Mouse (Mus musculus) embryonic facial prominence, embryonic 10.5 days (tissue): ENCODE measurements at regions not wholly inside any gene's neighbourhood (a gene's known extent, or its start where the extent isn't known, plus 50 kb on each side); places are given as distances from the start of the nearest gene placed in this dataset.

Source experiments
- DNase-seq: peaks from one replicate; pipeline ENCODE4 v3.0.0-alpha.2; 2017; ENCODE audit warnings: low spot score
- H3K27ac ChIP-seq: fragments of 300-500 bp; sonication (generic); replicated peaks from 2 replicates; pipeline ENCODE4 v1.5.1; 2016; ENCODE audit warnings: mild to moderate bottlenecking
- H3K27me3 ChIP-seq: fragments of 300-500 bp; sonication (generic); replicated peaks from 2 replicates; pipeline ENCODE4 v1.6.1; 2016; ENCODE audit warnings: low read depth, mild to moderate bottlenecking; ENCODE audit not compliant: poor library complexity, severe bottlenecking
- H3K36me3 ChIP-seq: fragments of 300-500 bp; sonication (generic); replicated peaks from 2 replicates; pipeline ENCODE4 v1.6.1; 2016; ENCODE audit warnings: mild to moderate bottlenecking, moderate library complexity
- H3K4me1 ChIP-seq: fragments of 300-500 bp; sonication (generic); 2 replicates; pipeline ENCODE4 v1.6.1; 2016
- H3K4me3 ChIP-seq: fragments of 300-500 bp; sonication (generic); 2 replicates; pipeline ENCODE4 v1.5.1; 2016; ENCODE audit warnings: mild to moderate bottlenecking, moderate library complexity
- H3K9me3 ChIP-seq: fragments of 300-500 bp; sonication (generic); 2 replicates; pipeline ENCODE4 v1.6.1; 2016; ENCODE audit warnings: mild to moderate bottlenecking
- WGBS: fragments of 180-500 bp; shearing (Covaris S2); methylation state at CpG from one replicate; pipeline ENCODE4 v1.1.7; 2016; 5-methylcytosine and 5-hydroxymethylcytosine counted together

- Histone ChIP-seq H3K36me3 (no peaks in the 10 kb centered on the region), H3K27me3 (peaks cover 4% of the 10 kb centered on the region; the same call in 1 of the 2 replicates), H3K4me1 (peaks cover 32% of the 10 kb centered on the region), H3K4me3 (no peak overlapping the region), H3K27ac (no peak overlapping the region), H3K9me3 (no peaks in the 10 kb centered on the region)
- 87% methylated on average over 7 of the region's 7 CpGs for WGBS
- no peak for DNase-seq
These were observed 55.9 kb upstream of the Ralgps2 start for GRCm38 (mm10) chr1:156995180-156995951.

- Histone ChIP-seq H3K4me1 (peaks cover 31% of the 10 kb centered on the region), H3K4me3 (no peak overlapping the region), H3K36me3 (no peaks in the 10 kb centered on the region), H3K27ac (no peak overlapping the region), H3K27me3 (peaks cover 4% of the 10 kb centered on the region; the same call in 1 of the 2 replicates), H3K9me3 (no peaks in the 10 kb centered on the region)
- WGBS: 90% methylated on average over 2 of the region's 2 CpGs
- DNase-seq: no peak
These were observed 55.2 kb upstream of the Ralgps2 start for GRCm38 (mm10) chr1:156994644-156995016.

GRCm38 (mm10) chr1:156994005-156994643 lies 54.7 kb upstream of the Ralgps2 start:
- H3K4me3 ChIP-seq: no peak overlapping the region
- peaks cover 30% of the 10 kb centered on the region for H3K4me1 ChIP-seq
- H3K9me3 ChIP-seq: no peaks in the 10 kb centered on the region
- WGBS: 66% methylated on average over 15 of the region's 15 CpGs
- no peaks in the 10 kb centered on the region for H3K36me3 ChIP-seq
- no peak overlapping the region for H3K27ac ChIP-seq
- DNase-seq: no peak
- H3K27me3 ChIP-seq: peaks cover 4% of the 10 kb centered on the region; the same call in 1 of the 2 replicates

- Histone ChIP-seq H3K4me1 (peaks cover 29% of the 10 kb centered on the region), H3K27me3 (peaks cover 4% of the 10 kb centered on the region; the same call in 1 of the 2 replicates), H3K27ac (no peak overlapping the region), H3K9me3 (no peaks in the 10 kb centered on the region), H3K36me3 (no peaks in the 10 kb centered on the region), H3K4me3 (no peak overlapping the region)
- DNase-seq: no peak
- 82% methylated on average over 3 of the region's 3 CpGs for WGBS
These were observed 53.7 kb upstream of the Ralgps2 start for GRCm38 (mm10) chr1:156993105-156993504.

GRCm38 (mm10) chr1:156992536-156992935 lies 53.1 kb upstream of the Ralgps2 start:
- Histone ChIP-seq H3K27ac (no peak overlapping the region), H3K4me1 (peaks cover 24% of the 10 kb centered on the region), H3K27me3 (peaks cover 4% of the 10 kb centered on the region; the same call in 1 of the 2 replicates), H3K36me3 (no peaks in the 10 kb centered on the region), H3K9me3 (no peaks in the 10 kb centered on the region), H3K4me3 (no peak overlapping the region)
- WGBS: 79% methylated on average over 2 of the region's 2 CpGs
- no peak for DNase-seq

GRCm38 (mm10) chr1:156990567-156991494 lies 51.4 kb upstream of the Ralgps2 start:
- no peaks in the 10 kb centered on the region for H3K36me3 ChIP-seq
- peaks cover 4% of the 10 kb centered on the region; the same call in 1 of the 2 replicates for H3K27me3 ChIP-seq
- no peak for DNase-seq
- WGBS: 84% methylated on average over 14 of the region's 14 CpGs
- H3K4me3 ChIP-seq: no peak overlapping the region
- H3K9me3 ChIP-seq: no peaks in the 10 kb centered on the region
- H3K27ac ChIP-seq: no peak overlapping the region
- peaks cover 23% of the 10 kb centered on the region for H3K4me1 ChIP-seq

- Histone ChIP-seq H3K9me3 (no peaks in the 10 kb centered on the region), H3K36me3 (no peaks in the 10 kb centered on the region), H3K27ac (0 out of 2 replicates have a peak overlapping the region, but pooled peaks have one; percentile 40), H3K27me3 (peaks cover 4% of the 10 kb centered on the region; the same call in 1 of the 2 replicates), H3K4me3 (no peak overlapping the region), H3K4me1 (peaks cover 25% of the 10 kb centered on the region)
- no peak for DNase-seq
- WGBS: 66% methylated on average over 9 of the region's 9 CpGs
These were observed 50.7 kb upstream of the Ralgps2 start for GRCm38 (mm10) chr1:156990112-156990511.

- H3K9me3 ChIP-seq: no peaks in the 10 kb centered on the region
- no peaks in the 10 kb centered on the region for H3K36me3 ChIP-seq
- peaks cover 4% of the 10 kb centered on the region; the same call in 1 of the 2 replicates for H3K27me3 ChIP-seq
- H3K4me1 ChIP-seq: peaks cover 25% of the 10 kb centered on the region
- H3K27ac ChIP-seq: no peak overlapping the region
- no peak overlapping the region for H3K4me3 ChIP-seq
- WGBS: 86% methylated on average over 10 of the region's 10 CpGs
- DNase-seq: no peak
These were observed 49.8 kb upstream of the Ralgps2 start for GRCm38 (mm10) chr1:156989149-156989785.
